Mouse (Mus musculus) kidney, postnatal 25 days (tissue): ENCODE results near the gene Fkbp11.
A peak's percentile ranks its signal among the peaks of the same experiment; 100 is the strongest.

Experiments
- DNase-seq, 2 experiments: peaks; one replicate each; pipeline ENCODE4 v3.0.0; 2021; ENCODE audit warnings: mixed read lengths in 2 of 2

The Fkbp11 gene

DNA sequence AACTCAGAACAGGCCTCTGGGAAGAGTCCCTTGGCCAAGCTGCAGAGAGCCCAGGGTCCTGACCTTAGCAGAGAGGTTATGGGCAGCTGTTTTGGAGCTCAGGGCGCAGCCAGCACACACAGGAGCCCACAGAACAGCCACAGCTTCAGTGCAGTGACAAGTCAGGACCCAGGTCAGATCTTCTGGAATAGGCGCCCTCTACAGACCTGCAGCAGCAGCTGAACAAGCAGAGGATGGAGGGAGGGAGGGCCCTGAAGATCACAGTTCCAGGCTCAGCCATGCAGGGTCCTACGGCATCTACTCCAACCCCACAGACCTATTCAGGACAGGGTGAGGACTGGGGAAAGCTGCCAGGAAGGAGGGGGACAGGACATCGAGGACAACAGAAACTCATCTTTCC, 10.8 kb upstream of the Fkbp11 start:
- DNase-seq, result no peak

DNA sequence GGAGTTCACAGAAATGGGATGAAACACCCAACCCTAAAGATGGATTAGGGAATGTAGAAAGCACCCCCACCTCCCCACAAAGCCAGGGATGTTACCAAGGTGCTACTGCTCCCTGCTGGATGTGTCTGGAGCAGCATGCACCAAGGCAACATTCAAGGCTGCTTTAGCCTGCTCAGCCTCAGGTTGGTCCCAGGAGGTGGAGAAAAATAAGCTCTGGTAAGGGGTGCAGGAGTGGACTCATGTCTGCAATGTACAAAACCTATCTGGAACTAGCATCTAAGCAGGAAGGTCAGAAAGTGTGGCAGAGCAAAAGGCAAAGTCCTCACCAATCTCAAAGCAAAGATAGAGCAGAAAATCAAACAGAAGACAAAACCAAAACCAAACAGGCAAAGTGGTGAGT, 9.9 kb upstream of the Fkbp11 start:
- DNase-seq, result peak; percentile 56 to 67

DNA sequence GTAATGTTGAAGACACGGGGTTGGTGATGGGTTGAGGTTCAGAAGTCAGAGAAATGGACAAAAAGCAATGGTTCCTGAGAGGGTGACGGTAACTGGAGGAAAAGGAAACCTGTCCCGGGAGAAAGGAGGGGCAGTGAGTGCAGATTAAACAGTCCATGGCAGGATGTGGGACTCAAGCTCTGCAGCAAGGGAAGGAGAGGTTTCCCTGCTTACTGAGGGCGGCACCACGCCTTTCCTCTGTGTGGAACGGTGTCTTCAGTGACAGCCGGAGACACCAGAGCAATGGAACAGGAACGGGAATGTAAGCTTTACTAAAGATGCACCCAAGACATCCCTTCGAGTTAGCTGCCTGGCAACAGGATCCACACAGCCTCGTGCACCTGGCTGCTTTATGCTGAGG, 8.5 kb upstream of the Fkbp11 start:
- peak; percentile 30 to 54 for DNase-seq

GRCm38 (mm10) chr15:98733976-98734566, 6.1 kb upstream of the Fkbp11 start:
- peak; percentile 40 to 51 for DNase-seq

- no peak for DNase-seq
These were observed 5.4 kb upstream of the Fkbp11 start for GRCm38 (mm10) chr15:98733370-98733769.

DNA sequence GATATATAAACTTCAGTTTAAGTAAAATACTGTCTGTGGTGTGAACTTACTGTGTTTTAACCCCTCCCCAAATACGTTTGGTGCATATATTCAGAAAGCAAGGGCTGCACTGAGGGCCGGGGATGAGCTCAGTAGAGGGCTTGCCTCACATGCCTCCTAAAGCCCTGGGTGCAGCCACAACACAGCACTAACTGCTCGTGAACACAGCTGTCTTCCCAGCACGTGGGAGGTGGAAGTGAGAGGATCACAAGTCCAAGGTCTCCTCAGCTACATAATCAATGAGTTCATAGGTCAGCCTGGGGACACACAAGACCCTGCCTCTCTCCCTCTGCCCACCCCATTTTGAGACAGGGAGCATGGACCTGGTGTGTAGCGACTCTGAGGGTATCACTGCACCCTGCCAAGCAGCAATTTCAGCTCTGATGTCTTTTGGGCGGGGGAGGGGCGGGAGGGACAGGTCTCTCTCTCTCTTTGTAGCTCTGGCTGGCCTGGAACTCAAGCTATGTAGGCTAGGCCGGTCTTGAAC, 4.1 kb upstream of the Fkbp11 start:
- DNase-seq, result no peak

DNA sequence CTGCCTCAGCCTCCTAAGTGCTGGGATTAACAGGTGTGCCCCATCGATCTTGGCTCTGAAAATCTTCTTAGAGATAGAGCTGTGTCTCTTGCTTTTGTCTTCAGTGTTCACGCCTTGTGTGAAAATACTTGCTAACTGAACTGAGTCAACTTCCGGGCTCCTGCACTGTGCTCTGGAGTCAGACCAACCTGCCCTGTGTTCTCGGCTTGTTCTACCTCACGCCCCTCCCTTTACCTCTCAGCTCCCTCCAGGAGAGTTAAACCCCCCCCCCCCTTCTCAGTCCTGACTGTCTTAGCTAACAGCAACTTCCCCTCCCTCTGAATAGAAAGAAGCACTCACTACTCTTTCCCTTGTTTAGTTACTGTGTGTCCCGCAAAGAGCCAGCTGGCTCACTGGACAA, 2.8 kb upstream of the Fkbp11 start:
- no peak for DNase-seq

GRCm38 (mm10) chr15:98729791-98730545, 2.0 kb upstream of the Fkbp11 start:
- peak in 1 of 2 experiments; percentile 13 for DNase-seq

GRCm38 (mm10) chr15:98728366-98728765, 368 bp upstream of the Fkbp11 start:
- DNase-seq, result peak; percentile 58 to 76

DNA sequence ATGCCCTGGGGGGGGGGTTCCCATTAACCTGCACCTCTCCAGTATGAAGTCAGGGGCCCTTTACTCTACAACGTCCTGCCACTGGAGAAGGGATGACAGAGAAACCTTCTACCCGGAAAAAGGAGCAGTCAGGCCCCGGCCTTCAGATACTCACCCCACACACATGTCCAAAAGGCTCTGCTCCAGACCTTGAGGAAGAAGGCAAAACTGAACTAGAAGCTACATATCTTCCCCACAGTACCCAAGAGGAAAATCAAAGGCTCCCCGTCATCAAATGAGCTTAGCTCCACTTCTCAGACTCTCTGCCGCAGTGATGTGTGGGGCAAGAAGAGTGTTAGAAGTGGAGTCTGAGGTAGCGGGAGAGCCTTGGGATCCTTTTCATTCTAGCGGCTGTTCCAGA, 1.3 kb downstream of the Fkbp11 start:
- no peak for DNase-seq

DNA sequence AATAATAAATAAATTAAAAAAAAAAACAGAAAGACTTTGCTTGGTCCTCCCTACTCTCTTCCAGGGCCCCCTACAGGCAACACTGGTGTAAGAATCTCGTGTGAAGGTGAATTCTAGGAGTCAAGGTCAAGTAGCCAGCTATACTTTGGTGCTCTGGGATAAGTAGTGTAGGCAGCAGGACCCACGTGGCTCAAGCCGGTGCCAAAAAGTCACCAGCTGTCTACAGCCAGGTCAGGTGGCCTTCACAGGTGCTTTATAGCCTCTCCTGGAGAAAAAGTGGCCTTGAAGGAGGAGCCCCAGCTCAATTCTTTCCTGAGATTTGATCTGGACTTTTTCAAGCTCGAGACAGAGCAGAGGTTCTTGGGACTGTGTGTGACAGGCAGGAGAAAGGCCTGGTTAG, 1.9 kb downstream of the Fkbp11 start:
- DNase-seq, result peak; percentile 30 to 74

DNA sequence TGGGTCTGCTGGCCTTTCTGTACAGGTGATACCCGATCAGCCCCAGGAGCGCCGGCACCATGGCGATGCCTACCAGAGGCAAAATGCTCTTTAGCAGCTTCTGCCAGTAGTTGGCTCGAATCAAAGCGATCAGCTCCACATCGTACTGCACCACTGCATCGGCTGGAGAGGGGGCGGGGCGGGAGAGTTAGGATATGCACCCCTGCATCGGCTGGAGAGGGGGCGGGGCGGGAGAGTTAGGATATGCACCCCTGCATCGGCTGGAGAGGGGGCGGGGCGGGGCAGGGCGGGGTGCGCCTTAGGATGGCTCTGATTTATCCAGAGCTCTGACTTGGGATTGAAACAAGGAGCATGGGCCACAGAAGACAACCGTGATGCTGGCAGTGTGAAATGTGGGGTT, 3.6 kb downstream of the Fkbp11 start:
- DNase-seq, result no peak

DNA sequence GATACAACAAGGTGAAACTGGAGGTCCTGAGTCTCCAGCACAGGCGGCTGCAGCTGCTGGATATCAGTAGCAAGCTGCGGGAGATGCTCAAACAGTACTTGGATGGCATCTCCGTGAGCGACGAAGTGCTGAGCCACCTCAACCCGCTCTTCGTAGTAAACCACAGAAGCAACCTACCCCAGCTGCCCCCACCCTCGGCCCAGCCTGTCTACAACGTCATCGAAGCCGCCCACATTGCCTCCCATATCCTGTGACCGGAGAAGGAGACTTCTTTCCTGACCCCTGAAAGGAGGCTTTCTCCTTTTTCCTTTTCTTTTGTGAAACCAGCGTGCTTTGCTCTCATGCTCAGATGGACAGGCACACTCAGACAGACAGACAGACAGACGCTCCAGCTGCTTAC, 5.1 kb downstream of the Fkbp11 start:
- peak; percentile 41 to 64 for DNase-seq

DNA sequence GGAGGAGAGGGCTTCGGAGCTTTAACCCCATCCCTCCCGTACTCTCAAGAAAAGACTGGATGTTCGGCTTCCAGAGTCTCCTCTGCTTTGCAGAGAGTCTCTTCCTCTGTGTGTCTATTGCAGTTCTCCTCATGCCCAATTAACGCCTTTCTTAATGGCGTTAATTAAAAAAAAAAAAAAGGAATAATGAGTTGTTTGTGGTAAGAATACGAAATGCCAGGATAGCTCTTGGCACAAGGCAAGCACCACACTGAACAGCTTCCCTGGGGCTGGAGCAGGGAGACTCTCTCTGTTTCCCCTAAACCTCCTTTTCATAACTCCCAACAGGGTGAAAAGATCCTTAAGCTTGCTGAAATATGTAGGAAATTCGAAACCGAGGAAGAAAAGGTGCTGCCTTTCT, 5.8 kb downstream of the Fkbp11 start:
- DNase-seq, result no peak

DNA sequence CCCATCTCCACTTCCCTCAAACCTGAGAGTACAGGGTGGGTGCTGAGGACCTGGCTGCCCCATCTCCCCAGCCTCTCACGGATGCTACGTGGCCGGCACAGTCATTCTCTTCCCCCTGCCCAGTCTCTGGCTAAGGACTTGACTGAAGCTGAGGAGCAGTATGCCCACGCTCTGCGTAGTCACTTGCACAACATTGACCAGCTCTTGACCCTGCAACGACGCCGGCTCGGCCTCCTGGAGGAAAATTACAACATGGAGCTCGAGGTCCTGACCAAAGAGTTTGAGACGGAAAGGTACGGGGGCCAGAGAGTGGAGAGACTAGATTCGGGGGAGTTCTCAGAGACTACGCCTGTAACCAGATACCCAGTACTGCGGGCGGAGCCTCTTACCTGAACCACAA, 10.7 kb downstream of the Fkbp11 start:
- DNase-seq, result no peak

- DNase-seq, result peak; percentile 51 to 72
These were observed 13.8 kb downstream of the Fkbp11 start for GRCm38 (mm10) chr15:98714230-98714652.

- peak; percentile 71 to 88 for DNase-seq
These were observed 17.6 kb downstream of the Fkbp11 start for GRCm38 (mm10) chr15:98710442-98710841.

- peak; percentile 92 to 96 for DNase-seq
These were observed 20.1 kb downstream of the Fkbp11 start, which contains the start of gene Ccdc65 for GRCm38 (mm10) chr15:98707766-98708372. Gene Ccdc65, plus strand, starts transcription at chr15:98708207.

- DNase-seq, result peak in 1 of 2 experiments; percentile 28
These were observed 23.7 kb downstream of the Fkbp11 start for GRCm38 (mm10) chr15:98704312-98704711.

DNA sequence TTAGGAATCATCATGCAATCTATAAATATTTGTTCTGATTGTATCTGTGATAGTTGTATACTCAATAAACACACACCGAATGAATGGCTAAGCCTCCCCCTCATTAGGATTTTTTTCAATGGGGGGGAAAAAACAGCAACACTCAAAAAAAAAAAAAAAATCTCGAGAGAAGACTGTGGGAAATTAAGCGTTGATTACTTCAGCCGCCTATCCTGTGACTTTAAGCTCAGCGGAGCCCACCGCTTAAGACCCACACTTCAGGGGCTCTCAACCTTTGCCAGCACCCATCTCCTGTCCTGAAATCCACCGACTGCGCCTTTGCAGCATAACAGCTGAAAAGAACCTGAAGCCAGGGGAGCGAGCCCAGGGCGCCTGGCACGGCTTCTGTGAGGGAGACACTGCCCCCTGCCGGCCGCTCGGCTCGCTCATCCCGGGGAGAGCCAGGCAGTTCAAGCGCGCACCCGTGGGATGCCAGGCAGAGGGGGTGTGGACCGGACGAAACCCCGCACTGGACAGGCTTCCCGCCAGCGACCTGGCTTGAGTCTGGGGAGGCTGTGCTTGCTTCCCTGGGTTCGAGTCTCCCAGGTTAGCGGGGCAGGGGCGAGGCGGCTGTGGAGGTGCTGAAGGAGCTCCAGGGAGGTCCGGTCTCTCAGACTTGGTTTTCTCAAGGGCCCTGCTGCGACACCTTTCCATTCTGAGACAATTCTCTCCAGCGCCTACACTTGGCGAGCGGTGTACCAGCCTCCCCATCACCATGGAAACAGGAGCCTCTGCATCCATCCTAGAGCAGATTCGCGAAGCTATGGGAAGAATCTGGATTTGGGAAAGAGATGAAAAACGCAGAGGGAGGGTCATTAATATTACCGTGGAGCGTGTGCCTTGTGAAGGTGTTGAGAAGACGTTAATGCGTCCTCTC, 28.6 kb downstream of the Fkbp11 start:
- DNase-seq, result peak; percentile 89 to 93

DNA sequence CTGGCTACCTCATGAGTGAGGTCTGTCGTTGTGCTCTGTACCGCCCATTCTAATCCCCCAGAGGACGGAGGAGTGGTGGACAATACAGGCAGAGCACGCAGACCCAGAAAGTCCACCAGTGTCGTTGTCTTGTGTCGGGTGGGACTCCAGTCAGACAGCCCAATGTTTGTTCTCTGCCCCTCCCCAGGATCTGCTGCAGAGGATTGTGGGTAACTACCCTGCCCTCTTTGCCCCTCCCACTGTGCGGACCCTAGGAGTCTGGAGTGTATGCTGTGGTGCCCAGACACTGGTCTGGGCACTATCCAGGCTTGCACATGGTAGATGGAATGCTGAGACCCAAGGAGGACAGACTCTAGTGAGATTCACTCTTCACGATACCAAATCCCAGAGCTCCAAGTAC, 31.8 kb downstream of the Fkbp11 start:
- no peak for DNase-seq

- peak; percentile 89 to 93 for DNase-seq
These were observed 32.3 kb downstream of the Fkbp11 start for GRCm38 (mm10) chr15:98695726-98696125.
